Mouse (Mus musculus) naive thymus-derived CD4-positive, alpha-beta T cell, adult 2 months (primary cell): Measurements from ENCODE around the gene Slfn2.
A peak's percentile ranks its signal among the peaks of the same experiment; 100 is the strongest.
"Not testable (repeated sequence)": the region's sequence is repeated elsewhere in the genome, so short reads cannot be mapped to it uniquely, and the experiment has no call there.

Experiments
- DNase-seq: peaks from one replicate; pipeline ENCODE4 v3.0.0-alpha.2; 2011; ENCODE audit warnings: low read depth

Gene Slfn2

GRCm38 (mm10) chr11:83064946-83065345, at the start of gene Slfn2:
Gene Slfn2 (plus strand): TSS chr11:83065112.
- DNase-seq: peak; percentile 76

DNA sequence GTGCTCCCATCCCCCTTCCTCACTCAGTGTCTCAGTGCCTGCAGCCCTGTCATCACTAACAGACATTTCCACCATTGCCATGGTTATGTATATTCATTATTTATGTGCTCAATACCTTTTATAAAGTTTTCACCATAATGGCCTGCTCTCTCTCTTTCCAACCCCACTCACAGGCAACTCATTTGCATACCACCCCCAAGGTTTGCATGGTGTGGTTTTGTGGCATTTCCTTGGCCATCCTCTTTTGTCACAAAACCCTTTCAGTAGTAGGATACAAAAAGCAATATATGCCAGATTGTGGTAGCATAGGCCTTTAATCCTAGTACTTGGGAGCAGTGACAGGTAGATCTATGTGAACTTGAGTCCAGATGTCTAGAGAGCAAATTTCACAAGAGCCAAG, 48.8 kb upstream of the Slfn2 start:
- DNase-seq: peak; percentile 26

- DNase-seq: peak; percentile 42
Observed at GRCm38 (mm10) chr11:83019561-83020519, 45.1 kb upstream of the Slfn2 start.

- peak; percentile 83 for DNase-seq
Observed at GRCm38 (mm10) chr11:83020621-83021020, 44.3 kb upstream of the Slfn2 start, which contains the start of gene Slfn8. Gene Slfn8 (minus strand): TSS chr11:83020810.

DNA sequence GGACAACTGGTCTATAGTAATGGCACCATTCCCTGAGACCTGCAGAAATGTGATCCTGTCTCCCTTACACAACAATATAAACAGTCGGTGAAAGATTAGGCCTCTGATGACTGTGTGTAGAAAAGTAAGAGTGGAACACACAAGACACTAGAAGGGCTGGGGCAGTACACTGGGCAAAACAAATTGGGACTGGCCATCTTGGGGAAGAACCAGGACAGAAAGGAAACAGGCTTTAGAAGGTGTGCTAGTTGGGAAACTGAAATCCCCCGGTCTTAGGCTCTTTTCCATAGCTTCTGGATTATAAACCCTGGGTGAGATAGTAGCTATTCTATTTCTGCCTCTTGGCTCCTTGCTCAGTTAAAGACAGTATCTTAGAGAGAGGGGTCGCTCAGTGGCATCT, 26.2 kb upstream of the Slfn2 start:
- DNase-seq: not testable (repeated sequence)

DNA sequence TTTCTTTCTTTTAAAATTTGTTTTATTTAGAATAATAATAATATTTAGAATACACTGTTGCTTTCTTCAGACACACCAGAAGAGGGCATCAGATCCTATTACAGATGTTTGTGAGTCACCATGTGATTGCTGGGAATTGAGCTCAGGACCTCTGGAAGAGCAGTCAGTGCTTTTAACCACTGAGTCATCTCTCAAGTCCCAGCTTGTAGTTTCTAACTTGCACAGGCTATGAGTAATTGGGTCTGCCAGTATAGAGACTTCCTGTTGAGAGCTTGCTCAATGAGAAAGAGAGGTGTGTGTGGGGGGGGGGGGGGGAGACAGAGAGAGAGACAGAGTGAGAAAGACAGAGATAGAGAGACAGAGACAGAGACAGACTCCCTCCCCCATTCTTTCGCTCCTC, 25.8 kb upstream of the Slfn2 start:
- DNase-seq: peak; percentile 60

DNA sequence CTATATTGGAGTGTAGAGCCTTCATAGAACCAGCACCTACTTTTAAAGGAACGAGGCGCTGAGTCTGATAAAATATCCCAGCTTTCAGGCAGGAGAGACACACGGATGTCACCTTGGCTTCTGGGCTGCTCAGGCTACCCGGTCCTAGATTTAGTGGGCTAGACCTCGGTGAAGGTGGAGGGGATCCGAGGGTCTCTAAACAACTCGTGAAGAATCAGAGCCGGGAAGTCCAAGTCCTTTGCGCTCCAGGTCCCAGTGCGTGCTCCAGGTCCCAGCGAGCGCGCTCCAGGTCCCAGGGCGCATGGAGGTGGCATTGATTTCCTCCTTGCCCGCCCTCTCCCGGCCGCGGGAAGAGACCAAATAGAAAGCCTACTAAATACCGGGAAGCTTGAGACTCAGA, 25.1 kb upstream of the Slfn2 start:
- no peak for DNase-seq

GRCm38 (mm10) chr11:83040325-83040724, 24.6 kb upstream of the Slfn2 start:
- DNase-seq: peak; percentile 87

DNA sequence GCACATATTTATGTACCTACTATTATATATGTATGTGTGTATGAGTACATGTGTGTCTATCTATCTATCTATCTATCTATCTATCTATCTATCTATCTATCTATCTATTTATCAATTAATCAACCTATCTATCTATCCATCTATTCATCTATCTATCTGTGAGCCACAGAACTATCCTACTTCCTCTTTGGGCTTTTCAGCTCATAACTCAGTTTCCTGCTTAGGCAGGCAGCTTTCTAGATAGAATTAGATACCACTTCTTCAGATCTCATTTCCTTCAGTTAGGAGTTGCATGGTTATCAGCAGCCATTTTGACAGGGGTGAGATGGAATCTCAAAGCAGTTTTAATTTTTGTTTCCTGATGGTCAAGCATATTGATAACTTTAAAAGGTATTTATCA, 23.9 kb upstream of the Slfn2 start:
- no peak for DNase-seq

DNA sequence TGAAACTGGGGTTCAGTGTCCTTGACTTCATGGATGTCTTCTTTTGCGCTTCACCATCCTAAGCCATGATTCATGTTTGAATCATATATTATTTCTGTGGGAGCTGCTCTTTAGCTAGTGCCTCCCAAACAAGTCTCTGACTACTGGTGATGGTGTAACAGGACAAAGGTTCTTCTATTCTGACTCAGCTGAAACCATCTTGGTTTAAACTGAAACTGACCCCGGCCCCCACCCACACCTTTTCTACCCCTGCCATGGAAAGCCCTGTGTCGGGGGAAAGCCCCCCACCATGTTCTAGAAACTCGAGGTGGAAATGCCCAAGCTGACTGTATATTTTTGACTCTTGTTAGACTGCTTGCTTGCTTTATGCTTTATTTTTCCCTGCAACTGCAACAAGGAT, 21.0 kb upstream of the Slfn2 start:
- no peak for DNase-seq

DNA sequence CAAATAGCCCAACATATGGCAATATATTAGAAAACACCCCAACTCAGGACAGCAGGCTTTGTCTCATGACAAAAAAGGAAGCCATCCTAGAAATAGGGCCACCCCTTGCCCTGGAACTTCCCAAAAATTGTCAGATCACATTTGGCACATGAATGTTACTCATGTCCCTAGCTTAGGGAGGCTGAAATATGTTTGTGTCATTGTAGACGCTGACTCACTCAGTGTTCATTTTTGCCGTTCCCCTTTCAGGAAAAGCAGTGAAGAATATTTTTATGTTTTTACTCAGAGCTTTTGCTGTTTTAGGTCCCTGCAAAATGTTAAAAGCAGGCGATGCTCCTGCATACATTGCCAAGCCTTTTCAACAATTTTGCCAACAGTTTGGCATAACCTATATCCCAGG, 19.3 kb upstream of the Slfn2 start:
- DNase-seq: no peak

DNA sequence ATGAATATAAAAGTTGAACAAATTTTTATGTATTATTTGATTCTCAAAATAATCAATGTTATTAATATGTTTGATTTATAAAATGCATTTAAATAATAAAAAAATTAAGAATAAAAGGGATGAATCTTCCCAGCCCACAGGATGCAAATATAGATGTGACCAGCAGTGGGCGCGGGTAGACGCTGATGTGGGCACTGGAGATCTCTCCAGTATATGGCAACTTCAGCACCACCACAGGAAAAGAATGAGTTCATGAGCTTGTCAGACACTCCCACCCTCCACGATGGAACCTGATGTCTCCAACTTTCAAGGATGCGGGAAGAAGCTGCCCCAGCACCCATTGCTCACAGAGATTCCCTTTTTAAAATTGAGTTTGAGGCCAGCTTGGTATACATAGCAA, 7.0 kb upstream of the Slfn2 start:
- DNase-seq: peak; percentile 87

DNA sequence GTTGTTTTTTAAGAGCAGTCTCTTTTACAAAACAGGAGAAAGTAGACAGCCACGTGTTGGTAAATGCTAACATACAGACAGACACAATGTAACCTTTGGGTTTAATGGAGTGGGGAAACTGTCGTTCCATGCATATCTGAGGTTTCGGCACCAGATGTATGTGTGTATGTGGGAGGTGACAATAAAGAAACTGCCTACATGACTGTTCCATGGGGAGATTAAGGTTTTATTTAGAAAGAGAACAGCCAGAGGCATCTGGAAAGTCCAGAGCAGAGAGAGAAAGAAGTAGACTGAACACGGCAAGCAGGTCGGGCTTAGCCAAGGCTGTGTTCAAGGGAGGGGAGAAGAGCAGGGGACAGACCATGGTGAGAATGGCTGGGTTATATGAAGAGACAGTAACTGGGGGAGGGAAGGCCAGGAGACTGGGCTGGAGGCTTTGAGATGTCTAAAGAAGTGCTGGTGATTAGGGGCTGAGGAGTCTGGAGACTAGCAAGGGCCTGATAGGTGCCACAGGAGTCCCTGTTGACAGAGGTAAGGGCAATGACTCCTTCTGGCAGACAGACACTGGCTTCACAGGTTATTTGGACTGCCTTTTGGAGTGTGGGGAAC, 4.4 kb upstream of the Slfn2 start:
- DNase-seq: no peak

- no peak for DNase-seq
Observed at GRCm38 (mm10) chr11:83061806-83062205, 3.1 kb upstream of the Slfn2 start.

GRCm38 (mm10) chr11:83063126-83063525, 1.8 kb upstream of the Slfn2 start:
- no peak for DNase-seq

- no peak for DNase-seq
Observed at GRCm38 (mm10) chr11:83063941-83064349, 967 bp upstream of the Slfn2 start.

DNA sequence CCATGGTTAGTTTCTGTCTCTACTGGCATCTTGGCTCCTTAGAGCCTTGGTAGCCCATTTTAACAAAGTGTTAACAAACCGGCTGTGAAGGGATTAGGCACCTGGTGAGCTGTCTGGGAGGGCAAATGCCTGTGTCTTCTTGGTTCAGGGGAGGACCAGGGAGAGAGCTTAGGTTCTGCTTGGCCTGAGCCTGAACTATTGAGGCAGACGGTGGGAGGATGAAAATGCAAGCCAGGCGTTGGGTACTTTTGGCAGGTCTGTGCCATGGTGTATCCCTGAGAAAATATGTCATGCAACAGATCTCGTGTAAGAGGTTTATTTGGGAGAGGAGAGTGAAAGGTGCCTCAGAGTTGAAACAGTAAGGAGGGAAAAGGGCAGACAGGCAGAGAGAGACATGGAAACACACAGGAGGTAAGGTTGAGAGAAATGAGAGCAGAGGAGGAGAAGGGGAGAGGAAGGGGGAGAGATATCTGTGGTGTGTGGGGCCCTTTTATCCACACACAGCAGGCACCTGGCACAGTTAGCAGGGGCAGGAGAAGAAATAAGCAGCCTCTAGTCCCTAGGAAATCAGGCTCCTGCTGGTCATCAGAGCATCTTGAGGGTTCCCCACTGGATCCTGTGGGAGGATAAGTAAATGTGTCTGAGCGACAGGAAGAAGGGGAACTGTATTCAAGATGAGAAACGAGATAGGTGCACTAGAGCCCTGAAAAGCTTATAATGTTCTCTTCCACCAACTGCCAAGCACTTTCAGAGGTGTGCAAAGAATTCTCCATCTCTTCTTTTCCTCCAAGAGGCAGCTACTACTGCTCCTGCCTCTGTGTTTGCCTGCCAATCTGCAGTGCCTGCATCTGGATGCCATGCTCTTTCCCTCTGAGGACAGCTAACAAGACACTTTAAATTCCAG, 781 bp downstream of the Slfn2 start:
- DNase-seq: peak; percentile 61

GRCm38 (mm10) chr11:83066640-83067531, 2.0 kb downstream of the Slfn2 start:
- peak; percentile 79 for DNase-seq

- peak; percentile 50 for DNase-seq
Observed at GRCm38 (mm10) chr11:83067982-83068694, 3.2 kb downstream of the Slfn2 start.

DNA sequence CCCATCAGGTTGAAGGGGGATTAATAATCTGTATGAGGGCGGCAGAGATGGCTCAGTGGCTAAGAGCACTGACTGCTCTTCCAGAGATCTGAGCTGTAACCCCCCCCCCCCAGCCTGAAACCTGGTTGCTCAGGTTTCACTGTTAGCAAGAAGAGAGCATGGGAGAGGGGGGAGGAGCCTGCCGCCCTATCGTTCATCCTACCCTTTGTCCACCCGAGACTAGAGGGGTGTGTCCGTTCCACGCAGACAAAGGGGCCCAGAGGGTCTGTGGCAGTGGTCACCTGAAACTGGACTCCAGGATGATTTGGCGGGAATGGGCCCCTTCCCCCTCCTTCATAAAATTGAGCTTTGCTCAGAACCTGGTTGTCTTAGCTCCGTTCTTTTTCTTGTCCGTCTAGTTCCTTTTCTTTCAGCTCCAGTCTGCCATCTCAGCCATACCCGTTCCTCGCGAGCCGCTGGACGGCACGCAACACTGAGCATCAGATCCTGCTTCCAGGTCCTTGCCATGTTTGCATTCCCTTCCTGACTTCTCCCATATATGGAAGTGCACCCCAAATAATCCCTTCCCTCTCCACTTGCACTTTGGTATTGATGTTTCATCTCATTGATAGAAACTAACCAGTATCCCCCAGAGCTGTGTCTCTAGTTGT, 5.5 kb downstream of the Slfn2 start:
- DNase-seq: no peak
